Mouse (Mus musculus) G1E (cell line): ENCODE measurements around the gene Fam20a.

Experiments used
- CTCF ChIP-seq: IDR thresholded peaks from 2 replicates; pipeline ENCODE4 v1.5.1; 2012; ENCODE audit warnings: low read depth, low read length, inconsistent platforms, mixed read lengths
- GATA2 ChIP-seq: IDR thresholded peaks from 2 replicates; pipeline ENCODE4 v1.6.1; 2012; ENCODE audit warnings: low read depth, low read length, inconsistent platforms, borderline replicate concordance
- POLR2AphosphoS5 ChIP-seq: IDR thresholded peaks from 2 replicates; pipeline ENCODE4 v1.6.1; 2012; ENCODE audit warnings: low read depth, low read length, inconsistent platforms; ENCODE audit not compliant: insufficient replicate concordance
- TAL1 ChIP-seq: conservative IDR thresholded peaks from 2 replicates; pipeline ENCODE4 v1.6.1; 2012; ENCODE audit warnings: low read depth, low read length, inconsistent platforms, mixed read lengths

GRCm38 (mm10) chr11:109649975-109650701 lies 71.9 kb downstream of the Fam20a start:
- TF ChIP-seq CTCF (no peak), TAL1 (no peak), POLR2AphosphoS5 (no peak), GATA2 (no peak)
